Mouse (Mus musculus): ENCODE measurements around the gene G6pc3. TPM values are rescaled to one million over a fixed set of nuclear protein-coding genes. Genes with fewer than 3 reads are reported as not detected.
"Not testable (repeated sequence)": the region's sequence is repeated elsewhere in the genome, so short reads cannot be mapped to it uniquely, and the experiment has no call there.

Gene G6pc3
- polyA plus RNA-seq, 1 experiment from 2014 or later = 28.6 TPM

DNA sequence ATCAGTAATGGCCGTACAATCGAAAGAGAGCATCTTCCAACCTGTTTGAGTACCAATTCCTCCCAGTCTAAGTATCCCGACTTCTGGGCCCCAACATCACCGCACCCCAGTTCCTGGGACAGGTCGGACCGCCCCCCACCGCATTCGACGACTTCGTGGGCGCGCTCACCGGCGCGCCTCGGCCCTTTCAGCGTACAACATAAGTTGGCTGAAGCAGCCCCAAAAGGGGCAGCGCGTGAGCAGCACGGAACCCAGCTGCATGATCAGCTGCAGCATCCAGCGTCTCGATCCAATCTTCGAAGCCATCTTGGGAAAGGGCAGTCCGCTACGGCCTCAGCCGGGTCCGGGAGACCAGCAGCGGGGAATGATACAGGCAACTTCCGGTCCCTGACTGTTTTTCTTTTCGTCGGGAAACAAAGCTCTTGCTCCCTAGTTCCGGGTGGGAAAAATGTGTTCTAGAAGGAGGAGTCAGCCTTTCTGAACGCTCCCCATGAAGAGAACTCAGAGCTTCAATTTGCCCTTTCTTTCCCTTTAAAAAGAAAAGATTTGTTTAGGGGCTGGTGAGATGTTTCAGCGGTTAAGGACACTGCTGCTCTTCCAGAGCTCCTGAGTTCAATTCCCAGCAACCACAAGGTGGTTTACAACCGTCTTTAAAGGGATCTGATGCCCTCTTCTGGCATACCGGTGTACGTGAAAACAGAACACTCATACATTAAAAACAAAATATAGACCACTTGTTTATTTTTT lies 33.2 kb upstream of the G6pc3 start, which contains the start of gene Tmem101:
Tmem101 (minus strand) TSS at position 366 of the 747 bp plus-strand sequence.
- ATAC-seq (ENCODE audit: low read depth) = peak; percentile 93
- Histone ChIP-seq H3K27me3 (ENCODE audit: control insufficient read depth, insufficient read depth, low read depth, low read length) (no peaks in the 10 kb centered on the region), H3K4me3 (ENCODE audit: low read length) (peak within 1 kb of the TSS; percentile 83), H3K27ac (ENCODE audit: low read length) (peak within 1 kb of the TSS; percentile 51; the same call in 1 of the 2 replicates), H3K36me3 (ENCODE audit: control insufficient read depth, insufficient read depth, low read length) (peaks cover 9% of the 10 kb centered on the region), H3K4me2 (ENCODE audit: low read depth, low read length) (peak within 1 kb of the TSS; percentile 88), H3K9me3 (ENCODE audit: control insufficient read depth, low read length) (no peaks in the 10 kb centered on the region), H3K4me1 (replicated peaks; ENCODE audit: control insufficient read depth, insufficient read depth, low read length) (peaks cover 5% of the 10 kb centered on the region), H3K9ac (ENCODE audit: low read length) (peak within 1 kb of the TSS; percentile 86)
- 0% methylated on average over 37 of the region's 37 CpGs for WGBS

DNA sequence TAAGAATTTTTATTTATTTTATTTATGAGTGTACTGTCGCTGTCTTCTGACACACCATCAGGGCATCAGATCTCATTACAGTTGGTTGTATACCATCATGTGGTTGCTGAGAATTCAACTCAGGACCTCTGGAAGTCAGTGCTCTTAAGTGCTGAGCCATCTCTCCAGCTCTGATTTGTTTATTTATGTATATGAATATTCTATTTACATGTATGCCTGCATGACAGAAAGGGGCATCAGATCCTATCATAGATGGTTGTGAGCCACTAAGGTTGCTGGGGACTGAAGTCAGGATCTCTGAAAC lies 32.7 kb upstream of the G6pc3 start:
- Histone ChIP-seq H3K27me3 (ENCODE audit: control insufficient read depth, insufficient read depth, low read depth, low read length) (no peaks in the 10 kb centered on the region), H3K36me3 (ENCODE audit: control insufficient read depth, insufficient read depth, low read length) (peaks cover 14% of the 10 kb centered on the region), H3K9ac (ENCODE audit: low read length) (no peak overlapping the region), H3K4me1 (replicated peaks; ENCODE audit: control insufficient read depth, insufficient read depth, low read length) (peaks cover 5% of the 10 kb centered on the region), H3K4me2 (ENCODE audit: low read depth, low read length) (no peak overlapping the region), H3K9me3 (ENCODE audit: control insufficient read depth, low read length) (no peaks in the 10 kb centered on the region), H3K4me3 (ENCODE audit: low read length) (no peak overlapping the region), H3K27ac (ENCODE audit: low read length) (no peak overlapping the region)
- WGBS = 9% methylated on average over 1 of the region's 1 CpGs
- no peak for ATAC-seq (ENCODE audit: low read depth)

DNA sequence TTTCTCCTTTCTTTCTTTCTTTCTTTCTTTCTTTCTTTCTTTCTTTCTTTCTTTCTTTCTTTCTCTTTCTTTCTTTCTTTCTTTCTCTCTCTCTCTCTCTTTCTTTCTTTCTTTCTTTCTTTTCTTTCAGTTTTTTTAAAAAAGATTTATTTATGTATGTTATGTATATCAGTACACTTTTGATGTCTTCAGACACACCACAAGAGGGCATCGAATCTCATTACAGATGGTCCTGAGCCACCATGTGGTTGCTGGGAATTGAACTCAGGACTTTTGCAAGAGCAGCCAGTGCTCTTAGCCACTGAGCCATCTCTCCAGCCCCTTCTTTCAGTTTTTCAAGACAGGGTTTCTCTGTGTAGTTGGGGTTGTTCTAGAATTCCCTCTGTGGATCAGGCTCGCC lies 31.4 kb upstream of the G6pc3 start:
- not testable (repeated sequence) for H3K9ac ChIP-seq (ENCODE audit: low read length); H3K27me3 ChIP-seq (ENCODE audit: control insufficient read depth, insufficient read depth, low read depth, low read length); H3K4me2 ChIP-seq (ENCODE audit: low read depth, low read length); H3K4me3 ChIP-seq (ENCODE audit: low read length); ATAC-seq (ENCODE audit: low read depth); H3K9me3 ChIP-seq (ENCODE audit: control insufficient read depth, low read length); H3K27ac ChIP-seq (ENCODE audit: low read length); H3K4me1 ChIP-seq (replicated peaks; ENCODE audit: control insufficient read depth, insufficient read depth, low read length)
- H3K36me3 ChIP-seq (ENCODE audit: control insufficient read depth, insufficient read depth, low read length) = peaks cover 18% of the 10 kb centered on the region
- 71% methylated on average over 2 of the region's 2 CpGs for WGBS

DNA sequence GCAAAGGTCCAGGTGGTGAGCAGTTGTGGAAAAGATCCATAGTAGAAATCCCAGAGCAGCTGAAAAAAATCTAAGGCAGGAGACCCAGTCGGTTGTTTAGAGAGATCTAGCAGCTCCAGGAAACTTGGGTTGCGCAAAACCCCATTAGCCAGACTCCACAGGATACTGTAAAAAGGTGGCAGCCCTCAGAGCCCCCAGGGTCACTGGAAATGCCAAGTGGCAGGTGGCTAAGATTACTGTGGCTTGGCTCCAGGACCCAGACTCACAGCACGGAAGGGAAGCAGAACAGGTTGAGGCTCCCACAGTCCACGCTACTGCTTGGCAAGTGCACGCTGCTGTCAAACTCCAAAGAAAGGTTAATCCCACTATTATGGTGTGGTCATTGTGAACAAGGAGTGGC lies 29.6 kb upstream of the G6pc3 start:
- Histone ChIP-seq H3K9ac (ENCODE audit: low read length) (no peak overlapping the region), H3K4me3 (ENCODE audit: low read length) (no peak overlapping the region), H3K9me3 (ENCODE audit: control insufficient read depth, low read length) (no peaks in the 10 kb centered on the region), H3K4me2 (ENCODE audit: low read depth, low read length) (no peak overlapping the region), H3K27me3 (ENCODE audit: control insufficient read depth, insufficient read depth, low read depth, low read length) (no peaks in the 10 kb centered on the region), H3K27ac (ENCODE audit: low read length) (no peak overlapping the region), H3K4me1 (replicated peaks; ENCODE audit: control insufficient read depth, insufficient read depth, low read length) (peaks cover 5% of the 10 kb centered on the region), H3K36me3 (ENCODE audit: control insufficient read depth, insufficient read depth, low read length) (peaks cover 24% of the 10 kb centered on the region)
- WGBS = 68% methylated on average over 5 of the region's 5 CpGs
- no peak for ATAC-seq (ENCODE audit: low read depth)

DNA sequence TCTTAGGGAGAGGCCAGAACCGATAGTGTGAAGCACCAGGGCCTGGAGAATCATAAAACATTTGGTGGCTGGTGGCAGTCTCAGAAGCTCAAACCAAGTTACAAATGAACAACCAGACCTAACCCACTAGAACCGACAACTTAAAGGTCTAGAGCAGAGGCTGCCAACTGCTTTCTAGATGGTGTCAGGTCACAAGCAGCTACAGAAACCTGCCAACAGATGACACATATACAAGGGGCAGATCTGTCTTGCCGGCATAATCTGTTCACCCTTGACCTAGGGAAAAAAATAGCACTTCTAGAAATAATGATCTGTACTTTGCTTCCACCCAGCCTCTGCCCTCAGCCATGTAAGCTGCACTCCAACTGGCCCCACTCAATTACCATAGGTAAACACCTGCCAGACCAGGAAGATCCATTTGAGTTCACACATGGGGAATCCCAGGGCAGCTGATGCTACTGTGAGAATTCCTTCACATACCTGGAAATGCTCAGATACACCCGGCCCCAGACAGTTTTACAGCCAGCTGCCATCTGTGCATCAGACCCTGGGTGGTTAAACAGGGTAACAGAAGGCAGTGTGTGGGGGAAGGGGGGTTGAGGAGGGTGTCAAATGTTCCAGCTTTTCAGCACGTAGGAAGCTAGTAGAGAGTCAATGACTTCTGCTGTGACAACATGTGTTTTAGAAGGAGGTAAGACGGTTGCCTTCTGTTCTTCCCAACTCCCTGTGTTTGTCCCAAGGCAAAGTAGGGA lies 23.3 kb upstream of the G6pc3 start:
- no peak overlapping the region for H3K4me2 ChIP-seq (ENCODE audit: low read depth, low read length)
- peaks cover 42% of the 10 kb centered on the region for H3K36me3 ChIP-seq (ENCODE audit: control insufficient read depth, insufficient read depth, low read length)

DNA sequence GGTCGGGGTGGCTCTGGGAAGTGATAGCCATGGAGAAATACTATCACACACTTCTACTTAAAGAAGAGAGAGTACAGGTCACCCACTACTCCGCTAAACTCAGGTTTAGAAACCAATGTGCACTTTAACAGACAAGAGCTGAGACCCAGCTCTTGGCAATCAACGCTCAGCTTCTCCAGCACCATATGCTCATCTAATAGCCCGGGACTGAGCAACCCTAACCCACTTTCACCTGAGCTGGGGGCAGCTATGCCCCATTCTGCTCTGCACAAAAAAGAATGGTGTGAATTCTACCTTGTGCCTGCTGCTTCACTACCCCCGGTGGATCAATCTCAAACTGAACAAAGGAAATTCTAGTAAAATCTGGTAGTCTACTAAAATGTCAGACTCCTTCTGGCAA lies 21.9 kb upstream of the G6pc3 start:
- H3K9me3 ChIP-seq (ENCODE audit: control insufficient read depth, low read length) = no peaks in the 10 kb centered on the region
- 89% methylated on average over 5 of the region's 5 CpGs for WGBS
- H3K9ac ChIP-seq (ENCODE audit: low read length) = no peak overlapping the region
- H3K27me3 ChIP-seq (ENCODE audit: control insufficient read depth, insufficient read depth, low read depth, low read length) = no peaks in the 10 kb centered on the region
- no peak for ATAC-seq (ENCODE audit: low read depth)
- H3K4me2 ChIP-seq (ENCODE audit: low read depth, low read length) = no peak overlapping the region
- H3K4me3 ChIP-seq (ENCODE audit: low read length) = no peak overlapping the region
- H3K36me3 ChIP-seq (ENCODE audit: control insufficient read depth, insufficient read depth, low read length) = peaks cover 34% of the 10 kb centered on the region
- H3K27ac ChIP-seq (ENCODE audit: low read length) = no peak overlapping the region
- H3K4me1 ChIP-seq (replicated peaks; ENCODE audit: control insufficient read depth, insufficient read depth, low read length) = no peaks in the 10 kb centered on the region

More for the DNA sequence above, 23.3 kb upstream of the G6pc3 start:
- Histone ChIP-seq H3K9me3 (ENCODE audit: control insufficient read depth, low read length) (no peaks in the 10 kb centered on the region), H3K4me3 (ENCODE audit: low read length) (no peak overlapping the region), H3K9ac (ENCODE audit: low read length) (no peak overlapping the region), H3K4me1 (replicated peaks; ENCODE audit: control insufficient read depth, insufficient read depth, low read length) (no peaks in the 10 kb centered on the region), H3K27me3 (ENCODE audit: control insufficient read depth, insufficient read depth, low read depth, low read length) (no peaks in the 10 kb centered on the region), H3K27ac (ENCODE audit: low read length) (no peak overlapping the region)
- no peak for ATAC-seq (ENCODE audit: low read depth)
- WGBS = 48% methylated on average over 6 of the region's 6 CpGs

DNA sequence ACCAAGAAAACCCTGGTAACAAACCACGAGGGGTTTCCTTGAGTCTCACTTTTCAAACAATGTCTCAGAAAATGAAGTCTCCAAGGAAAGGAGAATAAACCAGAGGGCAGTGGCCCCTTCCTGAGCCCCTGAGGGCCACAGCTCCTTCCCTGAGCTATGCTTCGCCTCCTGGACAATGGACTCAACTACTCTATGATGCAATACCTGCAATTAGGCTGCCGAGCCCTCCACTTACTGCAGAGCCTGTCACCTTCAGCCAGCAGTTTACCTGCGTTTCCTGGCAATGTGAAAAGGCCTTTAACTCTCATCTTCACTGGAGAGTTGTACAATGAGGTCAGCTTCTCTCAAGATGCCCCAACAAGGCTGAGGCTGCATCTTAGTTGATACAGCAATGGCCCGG lies 20.7 kb upstream of the G6pc3 start:
- 82% methylated on average over 5 of the region's 5 CpGs for WGBS
- Histone ChIP-seq H3K9ac (ENCODE audit: low read length) (no peak overlapping the region), H3K27ac (ENCODE audit: low read length) (no peak overlapping the region), H3K27me3 (ENCODE audit: control insufficient read depth, insufficient read depth, low read depth, low read length) (no peaks in the 10 kb centered on the region), H3K4me3 (ENCODE audit: low read length) (no peak overlapping the region), H3K9me3 (ENCODE audit: control insufficient read depth, low read length) (no peaks in the 10 kb centered on the region), H3K4me2 (ENCODE audit: low read depth, low read length) (no peak overlapping the region), H3K4me1 (replicated peaks; ENCODE audit: control insufficient read depth, insufficient read depth, low read length) (no peaks in the 10 kb centered on the region), H3K36me3 (ENCODE audit: control insufficient read depth, insufficient read depth, low read length) (peaks cover 30% of the 10 kb centered on the region)
- no peak for ATAC-seq (ENCODE audit: low read depth)

DNA sequence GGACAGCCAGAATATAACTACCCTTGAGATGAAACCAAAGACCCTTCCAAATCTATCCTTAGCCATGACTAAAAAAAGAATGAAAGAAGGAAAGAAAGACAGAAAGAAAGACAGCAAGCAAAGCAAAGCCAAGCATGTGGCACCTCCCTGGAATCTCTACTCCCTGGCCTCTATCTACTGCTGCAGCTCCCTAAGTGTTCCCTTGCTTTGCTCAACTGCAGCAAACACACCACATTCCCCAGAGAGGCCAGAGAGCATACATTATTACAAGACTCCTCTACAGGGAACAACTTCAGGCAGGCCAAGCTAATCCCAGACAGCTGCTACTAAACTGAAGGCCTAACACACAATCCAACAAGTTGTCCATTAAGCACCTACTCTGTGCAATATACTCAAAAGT lies 9.6 kb upstream of the G6pc3 start:
- Histone ChIP-seq H3K27me3 (ENCODE audit: control insufficient read depth, insufficient read depth, low read depth, low read length) (no peaks in the 10 kb centered on the region), H3K9me3 (ENCODE audit: control insufficient read depth, low read length) (no peaks in the 10 kb centered on the region), H3K36me3 (ENCODE audit: control insufficient read depth, insufficient read depth, low read length) (peaks cover 15% of the 10 kb centered on the region), H3K4me2 (ENCODE audit: low read depth, low read length) (no peak overlapping the region), H3K27ac (ENCODE audit: low read length) (no peak overlapping the region), H3K4me3 (ENCODE audit: low read length) (no peak overlapping the region), H3K4me1 (replicated peaks; ENCODE audit: control insufficient read depth, insufficient read depth, low read length) (peaks cover 12% of the 10 kb centered on the region), H3K9ac (ENCODE audit: low read length) (no peak overlapping the region)
- ATAC-seq (ENCODE audit: low read depth) = no peak

DNA sequence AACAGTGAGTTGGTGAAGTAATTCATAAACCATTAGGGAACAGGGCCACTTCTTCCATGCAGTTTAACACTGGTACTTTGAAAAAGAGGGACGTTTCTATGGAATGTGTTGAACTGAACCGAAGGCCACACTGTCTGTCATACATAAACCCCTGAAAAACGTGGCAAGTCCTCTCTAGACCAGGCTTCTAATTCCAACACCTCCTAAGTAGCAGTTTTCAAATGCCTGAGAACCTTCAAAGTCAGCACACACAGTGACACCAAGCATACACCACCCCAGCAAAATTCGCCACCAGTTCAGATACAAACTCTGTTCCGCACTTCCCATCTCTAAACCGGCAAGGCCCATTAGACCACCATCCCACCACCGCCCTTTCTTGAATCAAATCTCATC lies 5.2 kb upstream of the G6pc3 start:
- H3K9me3 ChIP-seq (ENCODE audit: control insufficient read depth, low read length) = no peaks in the 10 kb centered on the region
- H3K4me2 ChIP-seq (ENCODE audit: low read depth, low read length) = peak overlapping the region; percentile 66
- WGBS = 2% methylated on average over 7 of the region's 7 CpGs
- peak overlapping the region; percentile 92 for H3K27ac ChIP-seq (ENCODE audit: low read length)
- H3K4me1 ChIP-seq (replicated peaks; ENCODE audit: control insufficient read depth, insufficient read depth, low read length) = peaks cover 20% of the 10 kb centered on the region
- peaks cover 10% of the 10 kb centered on the region for H3K36me3 ChIP-seq (ENCODE audit: control insufficient read depth, insufficient read depth, low read length)
- peak overlapping the region; percentile 97 for H3K9ac ChIP-seq (ENCODE audit: low read length)
- peak overlapping the region; percentile 94 for H3K4me3 ChIP-seq (ENCODE audit: low read length)
- H3K27me3 ChIP-seq (ENCODE audit: control insufficient read depth, insufficient read depth, low read depth, low read length) = no peaks in the 10 kb centered on the region
- no peak for ATAC-seq (ENCODE audit: low read depth)

All from lung, embryonic 16.5 days (tissue).